Comparison of ENCODE assay signal across 12 mouse cellular contexts in the genomic region with DNA sequence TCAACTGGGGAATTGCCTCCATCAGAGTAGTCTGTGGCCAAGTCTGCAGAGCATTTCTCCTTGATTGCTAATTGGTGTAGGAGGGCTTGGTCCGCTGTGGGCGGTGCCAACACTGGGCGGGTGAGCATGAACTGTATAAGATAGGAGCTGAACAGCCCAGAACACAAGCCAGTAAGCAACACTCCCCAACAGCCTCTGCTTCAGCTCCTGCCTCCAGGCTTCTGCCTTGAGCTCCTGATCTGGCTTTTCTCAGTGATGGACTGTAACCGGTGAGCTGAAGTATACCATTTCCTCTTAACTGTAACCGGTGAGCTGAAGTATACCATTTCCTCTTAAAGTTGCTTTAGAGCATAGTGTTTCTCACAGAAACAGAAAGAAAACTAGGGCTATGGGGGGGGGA. TPM values are rescaled to one million over a fixed set of nuclear protein-coding genes. Genes with fewer than 3 reads are reported as not detected.
DNase-seq lines count a peak whose midpoint lies in the region; ATAC-seq and TF ChIP-seq lines count a peak whose summit lies in the region.
"Had no signal": no experiment of that assay in that cellular context is flagged by ENCODE, and none has a peak within 500 bp of the region (broad histone marks: within the 10 kb centered on the region; RNA-seq: fewer than 3 reads in every experiment).

No protein-coding gene starts in this region.

- no peak overlapping the region for H3K27ac ChIP-seq in embryonic fibroblast, embryonic 13.5 days (ENCODE audit: insufficient read depth, low read length)
- no peak overlapping the region for H3K27ac ChIP-seq in liver, embryonic 16.5 days (ENCODE audit: low read length)
- no peak overlapping the region for H3K27ac ChIP-seq in stomach, embryonic 16.5 days (ENCODE audit: low read length)
- H3K27ac ChIP-seq: heart, embryonic 15.5 days had no signal

- H3K27me3 ChIP-seq in liver, embryonic 16.5 days (ENCODE audit: control insufficient read depth, insufficient read depth, low read depth, low read length), result no peaks in the 10 kb centered on the region
- H3K27me3 ChIP-seq in stomach, embryonic 16.5 days (ENCODE audit: control insufficient read depth, insufficient read depth, low read length), result no peaks in the 10 kb centered on the region
- H3K27me3 ChIP-seq: heart, embryonic 15.5 days had no signal

- 20% methylated on average over 5 of the region's 5 CpGs for WGBS in liver, embryonic 16.5 days (ENCODE audit: insufficient replicate concordance)
- 48% methylated on average over 5 of the region's 5 CpGs for WGBS in stomach, embryonic 16.5 days

- intact Hi-C loops in left cerebral cortex, postnatal 25 days (cut with DNase I), result no loop called here

- H3K9me3 ChIP-seq in liver, embryonic 16.5 days (replicated peaks; ENCODE audit: control insufficient read depth, low read length), result no peaks in the 10 kb centered on the region
- H3K9me3 ChIP-seq in stomach, embryonic 16.5 days (replicated peaks; ENCODE audit: control insufficient read depth, low read length), result no peaks in the 10 kb centered on the region
- H3K9me3 ChIP-seq: heart, embryonic 15.5 days had no signal

- TF ChIP-seq POLR2A in embryonic fibroblast, embryonic 13.5 days (IDR thresholded peaks at IDR 0.05; ENCODE audit: low read depth, low read length), result peak; percentile 65

- H3K9ac ChIP-seq in liver, embryonic 16.5 days (ENCODE audit: low read depth, low read length), result 0 out of 2 replicates have a peak overlapping the region, but pooled peaks have one; percentile 6
- H3K9ac ChIP-seq in stomach, embryonic 16.5 days (ENCODE audit: low read length), result no peak overlapping the region
- H3K9ac ChIP-seq: heart, embryonic 15.5 days had no signal

- H3K4me2 ChIP-seq in liver, embryonic 16.5 days (ENCODE audit: low read depth, low read length), result peak overlapping the region; percentile 48
- H3K4me2 ChIP-seq in stomach, embryonic 16.5 days (ENCODE audit: low read depth, low read length), result no peak overlapping the region
- H3K4me2 ChIP-seq: heart, embryonic 15.5 days had no signal

- no peaks in the 10 kb centered on the region for H3K36me3 ChIP-seq in liver, embryonic 16.5 days (ENCODE audit: control insufficient read depth, insufficient read depth)
- H3K36me3 ChIP-seq in stomach, embryonic 16.5 days (ENCODE audit: control insufficient read depth, insufficient read depth, low read length), result no peaks in the 10 kb centered on the region
- H3K36me3 ChIP-seq: heart, embryonic 15.5 days had no signal

- peak overlapping the region; percentile 19 for H3K4me3 ChIP-seq in embryonic fibroblast, embryonic 13.5 days (ENCODE audit: insufficient read depth, low read length)
- peak overlapping the region; percentile 18 for H3K4me3 ChIP-seq in liver, embryonic 16.5 days (ENCODE audit: low read depth, low read length)
- no peak overlapping the region for H3K4me3 ChIP-seq in stomach, embryonic 16.5 days (replicated peaks; ENCODE audit: low read length)
- H3K4me3 ChIP-seq: heart, embryonic 15.5 days had no signal

- H3K4me1 ChIP-seq in embryonic fibroblast, embryonic 13.5 days (ENCODE audit: control insufficient read depth, insufficient read depth, low read length), result peaks cover 3% of the 10 kb centered on the region
- H3K4me1 ChIP-seq in liver, embryonic 16.5 days (ENCODE audit: control insufficient read depth, low read depth, low read length), result peaks cover 10% of the 10 kb centered on the region
- H3K4me1 ChIP-seq in stomach, embryonic 16.5 days (ENCODE audit: control insufficient read depth, insufficient read depth, low read length), result no peaks in the 10 kb centered on the region

- TF ChIP-seq CTCF in embryonic fibroblast, embryonic 13.5 days (IDR thresholded peaks at IDR 0.05; ENCODE audit: borderline replicate concordance, insufficient read depth, low read length), result no peak

- peak; percentile 18 for DNase-seq in thymus, postnatal 0 days (ENCODE audit: low spot score)
- no peak for DNase-seq in thymus, postnatal 14 days
- DNase-seq in left cerebral cortex, postnatal 25 days (ENCODE audit: low spot score in 2 of 2), result no peak
- no peak for DNase-seq in testis, postnatal 10 days (ENCODE audit: low spot score)
- DNase-seq in lung, postnatal 14 days, result no peak
- DNase-seq: lung, postnatal 10 days; thymus, adult 18-20 months had no signal

- peak; percentile 95 for ATAC-seq in liver, embryonic 16.5 days (ENCODE audit: low read depth)
- ATAC-seq in stomach, embryonic 16.5 days (ENCODE audit: insufficient read depth, low FRiP score), result peak; percentile 60; the same call in 1 of the 2 replicates
- ATAC-seq: forebrain, embryonic 14.5 days had no signal

RNA-seq across cellular contexts. Expression of gene Zbtb38, which starts 12.8 kb away (rescaled TPM):
- 21.1 and 21.4 TPM in 2 replicates for polyA plus RNA-seq in thymus, postnatal 0 days (2015; fragmentation: Nextera tagmentation; extraction: Ambion mirVana)
- 33.6 and 47.0 TPM in 2 replicates for polyA plus RNA-seq in embryonic fibroblast, embryonic 13.5 days (2011; ENCODE audit: insufficient read length, low read depth, missing spikeins)
- 5.3 and 5.5 TPM in 2 replicates for polyA plus RNA-seq in liver, embryonic 16.5 days (2015; fragmentation: Nextera tagmentation; extraction: Ambion mirVana)
- polyA plus RNA-seq in stomach, embryonic 16.5 days (2015; fragmentation: Nextera tagmentation; extraction: Ambion mirVana), result 19.4 and 21.2 TPM in 2 replicates
- total RNA-seq in left cerebral cortex, postnatal 25 days (2021), result 10 to 100 TPM; 57.6 to 58.8 TPM
